Mouse (Mus musculus): ENCODE data around the gene Fcer1g.

Gene Fcer1g

DNA sequence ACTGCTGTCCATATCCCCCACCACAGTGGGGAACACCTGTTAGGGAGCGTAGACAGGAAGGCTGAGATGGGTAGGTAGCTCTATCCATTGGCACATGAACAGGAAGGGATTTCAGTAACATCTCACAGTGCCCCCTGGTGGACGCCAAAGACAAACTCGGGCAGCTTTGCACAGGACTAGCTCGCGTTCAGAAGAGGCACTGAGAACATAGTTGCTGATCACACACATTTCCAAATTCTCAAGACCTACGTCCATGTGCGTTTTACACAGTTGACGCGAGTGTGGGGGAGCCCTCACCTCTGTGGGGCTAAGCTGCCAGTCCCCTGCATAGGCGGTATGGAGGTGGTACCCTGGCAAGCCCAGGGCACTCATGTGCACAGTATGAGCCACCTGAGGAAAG lies 13.3 kb downstream of the Fcer1g start:
- peak; percentile 79 for DNase-seq (ENCODE audit: low read depth, low spot score)

- DNase-seq (ENCODE audit: low read depth, low spot score) = no peak
Observed at GRCm38 (mm10) chr1:171216241-171216955, 17.8 kb downstream of the Fcer1g start.

GRCm38 (mm10) chr1:171213801-171214496 lies 20.2 kb downstream of the Fcer1g start, which contains the start of gene Nr1i3:
Gene Nr1i3 (plus strand): TSS chr1:171213970.
- no peak for DNase-seq (ENCODE audit: low read depth, low spot score)

DNA sequence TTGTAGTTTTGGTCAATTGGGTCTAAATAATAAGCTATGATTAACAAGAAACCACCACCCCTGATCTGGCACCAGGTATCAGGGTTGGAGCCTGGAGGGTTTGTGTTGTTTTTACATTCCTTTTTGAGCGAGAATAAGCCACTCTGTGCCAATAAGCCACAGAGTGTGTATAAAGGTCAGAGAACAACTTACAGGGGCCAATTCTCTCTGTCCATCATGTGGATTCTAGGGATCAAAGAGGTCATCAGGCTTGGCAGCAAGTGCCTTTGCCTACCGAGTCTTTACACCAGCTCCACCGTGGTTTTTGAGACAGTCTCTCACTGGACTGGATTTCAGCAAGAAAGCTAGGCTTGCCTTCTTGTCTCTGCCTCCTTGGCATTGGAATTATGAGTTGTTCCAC lies 21.3 kb downstream of the Fcer1g start:
- DNase-seq (ENCODE audit: low read depth, low spot score) = no peak

GRCm38 (mm10) chr1:171209409-171209808 lies 24.8 kb downstream of the Fcer1g start:
- DNase-seq (ENCODE audit: low read depth, low spot score) = no peak

DNA sequence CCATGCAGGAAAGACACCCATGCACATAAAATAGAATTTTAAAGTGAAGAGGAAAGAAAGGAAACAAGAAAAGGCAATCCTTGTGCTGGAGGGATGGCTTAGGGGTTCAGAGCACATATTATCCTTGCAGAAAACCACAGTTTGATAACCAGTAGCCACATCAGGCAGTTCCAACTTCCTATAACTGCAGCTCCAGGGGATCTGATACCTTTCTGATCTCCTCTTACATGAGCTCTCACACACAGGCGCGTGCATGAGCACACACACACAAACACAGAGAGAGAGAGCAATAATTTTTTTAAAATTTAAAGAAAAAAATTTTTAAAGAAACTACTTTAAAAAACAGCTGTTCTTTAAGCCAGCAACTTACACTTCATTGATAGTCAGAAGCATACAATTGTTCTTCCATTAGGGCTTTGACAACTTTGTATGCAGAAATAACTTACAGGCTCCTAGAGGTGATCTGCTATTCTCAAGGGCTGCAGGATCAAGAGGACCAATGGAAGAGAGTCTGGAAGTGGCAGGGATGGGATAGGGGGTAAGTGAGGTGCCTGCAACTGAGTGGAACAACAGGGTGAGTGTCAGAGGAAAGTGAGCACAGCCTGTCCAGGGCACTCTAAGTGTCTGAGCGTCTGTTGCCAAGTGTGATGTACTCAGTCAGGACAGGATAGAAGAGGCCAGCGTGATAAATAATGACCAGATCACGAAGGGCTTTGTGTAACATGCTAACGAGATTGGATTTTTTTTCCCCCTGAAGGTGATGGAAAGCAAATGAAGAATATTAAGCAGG lies 28.3 kb downstream of the Fcer1g start:
- DNase-seq (ENCODE audit: low read depth, low spot score) = no peak

- DNase-seq (ENCODE audit: low read depth, low spot score) = no peak
Observed at GRCm38 (mm10) chr1:171204249-171204644, 29.9 kb downstream of the Fcer1g start.

GRCm38 (mm10) chr1:171203471-171204248 lies 30.5 kb downstream of the Fcer1g start:
- DNase-seq (ENCODE audit: low read depth, low spot score) = no peak

DNA sequence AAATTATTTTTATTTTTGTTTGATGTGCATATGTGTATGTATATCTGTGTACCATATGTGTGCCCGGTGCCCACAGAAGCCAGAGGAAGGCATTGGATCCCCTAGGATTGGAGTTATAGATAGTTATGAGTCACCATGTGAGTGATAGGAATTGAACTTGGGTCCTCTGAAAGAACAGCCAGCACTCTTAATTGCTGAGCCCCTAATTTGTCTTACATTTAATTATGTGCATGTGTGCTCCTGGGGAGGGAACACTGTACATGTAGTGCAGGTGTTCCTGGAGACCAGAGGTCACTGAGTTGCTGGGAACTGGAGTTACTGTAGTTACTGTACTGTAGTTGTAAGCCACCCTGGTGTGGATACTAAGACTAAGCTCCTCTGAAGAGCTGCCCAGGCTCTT lies 33.4 kb downstream of the Fcer1g start:
- DNase-seq (ENCODE audit: low read depth, low spot score) = no peak

DNA sequence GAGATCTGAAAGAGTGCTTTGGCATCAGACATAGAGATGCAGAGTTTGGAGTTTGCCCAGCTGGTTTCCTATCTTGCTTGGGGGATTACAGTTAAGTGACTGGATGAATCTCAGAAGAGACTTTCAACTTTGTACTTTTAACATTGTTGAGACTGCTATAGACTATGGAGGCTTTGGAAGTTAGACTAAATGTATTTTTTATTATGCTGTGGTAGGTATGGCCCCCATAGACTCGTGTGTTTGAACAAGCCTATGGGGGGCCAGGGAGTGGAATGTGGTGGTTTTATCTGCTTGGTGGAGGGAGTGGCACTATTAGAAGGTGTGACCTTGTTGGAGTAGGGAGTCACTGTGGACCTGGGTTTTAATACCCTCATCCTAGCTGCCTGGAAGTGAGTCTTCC lies 34.6 kb downstream of the Fcer1g start:
- DNase-seq (ENCODE audit: low read depth, low spot score) = no peak

DNA sequence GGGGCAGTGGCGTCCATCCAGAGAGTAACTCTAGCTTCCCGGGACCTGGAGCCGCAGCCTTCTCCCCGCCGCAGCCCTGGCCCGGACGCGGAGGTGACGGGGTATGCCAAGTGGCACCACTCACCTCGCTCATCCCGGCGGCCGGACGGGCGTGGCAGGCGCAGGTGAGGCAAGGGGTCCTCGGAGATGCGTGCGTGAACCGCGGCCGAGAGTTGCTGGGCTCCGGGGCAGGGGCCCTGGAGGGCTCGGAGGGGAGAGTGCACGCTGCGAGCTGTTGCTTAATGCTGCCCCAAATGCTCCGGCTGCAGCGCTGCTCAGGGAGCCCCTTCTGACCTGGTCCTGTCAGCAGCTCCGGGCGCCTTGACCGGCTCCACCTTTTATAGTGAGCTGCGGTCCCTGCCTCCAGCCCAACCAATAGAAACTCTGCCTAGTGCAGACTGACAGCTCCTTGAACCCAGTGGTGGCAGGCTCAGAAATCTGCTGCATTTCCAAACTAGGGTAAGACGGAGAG lies 38.2 kb downstream of the Fcer1g start, which contains the start of gene Pcp4l1:
TSS of gene Pcp4l1 (minus strand) at position 382 of the 511 bp plus-strand sequence.
- no peak for DNase-seq (ENCODE audit: low read depth, low spot score)

DNA sequence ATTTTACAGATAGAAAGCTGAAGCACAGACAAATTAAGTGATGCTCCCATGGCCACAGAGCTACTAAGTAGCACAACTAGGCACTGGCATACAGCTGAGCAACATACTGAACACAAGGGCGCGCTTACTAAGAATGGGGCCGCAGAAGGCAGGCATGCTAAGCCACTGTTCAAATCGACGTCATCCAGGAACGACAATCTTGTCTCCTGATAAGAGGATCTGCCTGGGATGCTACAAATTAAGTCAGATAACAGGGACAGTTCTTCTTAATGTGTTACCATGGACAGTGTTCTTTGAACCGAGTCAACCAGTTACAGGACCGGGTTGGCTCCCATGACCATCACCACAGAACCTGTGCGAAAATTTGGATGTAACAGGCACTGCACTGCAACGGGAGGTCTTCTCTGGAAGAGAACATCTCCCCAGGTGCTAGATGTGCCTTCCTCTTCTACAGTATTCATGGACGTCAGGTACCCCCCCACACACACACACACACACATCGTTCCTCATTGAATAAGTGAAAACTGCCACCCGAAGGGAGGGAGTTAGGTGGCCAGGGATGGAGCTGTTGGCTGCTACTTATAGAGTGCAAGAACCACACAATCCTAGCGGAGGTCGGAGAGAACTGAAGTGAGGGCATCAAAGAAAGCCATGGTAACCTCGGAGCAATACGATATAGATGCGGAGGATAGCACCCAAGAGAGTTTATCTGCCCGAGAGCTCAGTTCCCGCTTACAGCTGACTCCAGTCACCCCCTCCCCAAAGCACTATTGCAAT lies 38.9 kb downstream of the Fcer1g start:
- no peak for DNase-seq (ENCODE audit: low read depth, low spot score)

DNA sequence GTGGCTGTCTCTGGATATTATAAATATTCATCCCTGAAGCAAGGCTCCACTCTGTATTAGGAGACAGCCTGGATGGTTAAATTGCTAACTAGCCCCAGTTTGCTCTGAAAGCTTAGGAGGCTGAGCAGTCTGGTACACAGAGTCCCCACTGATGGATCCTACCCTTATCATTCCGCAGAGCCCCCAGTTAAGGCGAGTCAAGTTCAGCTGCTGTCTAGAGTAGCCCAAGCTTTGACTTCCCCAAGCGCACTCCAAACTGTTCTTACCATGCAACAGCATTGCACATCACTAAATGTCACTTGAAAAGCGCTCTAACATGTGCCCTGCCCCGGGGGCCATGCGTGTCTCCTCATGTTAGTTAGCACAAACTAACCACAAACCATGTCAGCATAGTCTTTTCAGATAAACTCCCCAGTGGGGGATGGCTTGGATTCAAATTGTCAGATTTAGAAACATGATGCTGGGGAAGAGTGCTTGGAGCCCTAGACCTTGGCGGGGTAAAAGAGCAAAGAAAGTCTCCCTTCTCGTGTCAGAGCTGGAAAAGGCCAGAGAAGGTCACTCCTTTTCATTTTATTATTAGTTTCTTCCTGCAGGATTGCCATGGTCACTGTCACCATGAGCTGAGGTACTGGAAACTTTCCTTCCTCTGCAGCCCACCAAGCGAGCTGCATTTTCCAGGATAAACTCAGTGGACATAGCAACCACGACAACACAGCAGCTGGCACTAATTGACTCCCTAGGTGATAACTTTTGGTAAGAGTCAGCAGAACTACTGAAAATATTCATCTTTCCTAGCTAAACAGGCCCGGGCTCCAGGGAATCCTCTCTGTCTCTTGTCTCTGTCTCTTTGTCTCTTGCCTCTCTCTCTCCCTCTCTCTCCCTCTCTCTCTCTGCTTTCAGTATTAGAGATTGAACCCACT lies 40.0 kb downstream of the Fcer1g start:
- DNase-seq (ENCODE audit: low read depth, low spot score) = no peak

GRCm38 (mm10) chr1:171193093-171193840 lies 40.9 kb downstream of the Fcer1g start:
- DNase-seq (ENCODE audit: low read depth, low spot score) = no peak

DNA sequence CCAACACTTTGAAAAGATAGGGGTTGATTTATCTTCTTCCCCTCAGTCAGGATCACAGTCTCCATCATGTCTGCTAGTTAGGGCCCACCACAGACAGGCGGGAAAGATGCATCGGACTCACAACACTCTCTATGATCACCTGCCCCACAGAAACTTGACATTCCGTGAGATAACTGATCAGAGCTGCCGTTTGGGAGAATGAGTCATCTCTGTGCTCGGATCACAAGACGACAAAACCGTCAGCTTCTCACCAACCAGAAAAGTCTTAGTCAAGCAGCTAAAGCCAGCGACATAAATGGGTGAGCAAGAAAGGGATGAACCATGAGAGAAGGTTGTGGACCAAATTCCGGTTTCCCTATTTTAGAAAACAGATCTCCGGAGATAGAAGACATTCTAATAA lies 41.9 kb downstream of the Fcer1g start:
- DNase-seq (ENCODE audit: low read depth, low spot score) = no peak

DNA sequence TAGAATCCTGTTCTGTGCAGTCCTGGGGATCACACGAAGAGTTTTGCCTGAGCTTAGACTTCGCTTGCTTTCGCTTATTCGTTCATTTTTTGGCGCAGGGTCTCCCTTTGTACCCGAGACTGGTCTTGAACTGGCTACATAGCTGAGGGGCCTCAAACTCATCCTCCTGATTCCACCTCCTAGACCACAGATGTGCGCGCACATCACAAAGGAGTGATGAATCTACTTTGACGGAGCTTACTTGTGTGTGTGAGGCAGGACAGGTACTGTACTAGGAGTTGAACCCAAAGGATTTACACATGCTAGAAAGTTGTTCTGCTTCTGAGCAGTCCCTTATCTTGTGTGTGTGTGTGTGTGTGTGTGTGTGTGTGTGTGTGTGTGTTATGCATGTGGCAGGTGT lies 43.3 kb downstream of the Fcer1g start:
- DNase-seq (ENCODE audit: low read depth, low spot score) = no peak

DNA sequence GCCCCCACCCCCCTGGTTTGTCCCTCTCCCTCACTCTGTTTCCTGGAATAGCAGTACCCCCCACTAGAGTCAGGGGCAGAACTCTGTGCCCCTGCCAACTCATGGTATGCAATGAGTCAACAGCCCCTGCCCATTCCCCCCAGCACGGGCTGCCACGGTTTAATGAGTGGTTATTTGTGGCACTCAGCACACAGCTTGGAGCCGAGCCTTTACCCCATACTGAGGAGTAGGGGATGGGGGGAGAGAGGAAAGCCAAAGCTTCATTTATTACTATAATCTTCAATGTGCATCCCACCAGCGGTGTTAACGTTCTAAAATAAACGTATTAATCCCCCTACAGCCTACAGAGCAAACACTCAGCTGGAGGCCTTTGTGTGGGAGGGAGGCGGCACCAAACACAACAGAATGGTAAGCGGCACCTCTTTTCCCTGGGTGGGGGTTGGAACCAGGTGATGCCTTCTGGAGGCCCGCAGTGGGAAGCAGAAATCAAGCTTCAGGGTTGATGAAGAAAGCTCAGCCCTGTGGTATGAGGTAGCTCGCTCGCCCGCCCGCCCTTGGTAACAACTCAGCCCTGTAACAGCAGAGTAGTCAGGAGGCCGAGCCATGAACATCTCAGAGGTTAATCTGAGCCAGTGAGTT lies 44.6 kb downstream of the Fcer1g start:
- no peak for DNase-seq (ENCODE audit: low read depth, low spot score)

GRCm38 (mm10) chr1:171189046-171189445 lies 45.1 kb downstream of the Fcer1g start:
- DNase-seq (ENCODE audit: low read depth, low spot score) = no peak
